Mouse (Mus musculus) B cell, adult 62 days (primary cell): Measurements from ENCODE around the gene Aadacl2. TPM values are rescaled to one million over a fixed set of nuclear protein-coding genes. Genes with fewer than 3 reads are reported as not detected.

ENCODE experiments used
- total RNA-seq: library from RNA; stranded (reverse); gene quantifications from 4 replicates; pipeline ENCODE4 v1.2.4, GENCODE M21; 2023

Gene Aadacl2
- total RNA-seq = not detected in 4 replicates

DNA sequence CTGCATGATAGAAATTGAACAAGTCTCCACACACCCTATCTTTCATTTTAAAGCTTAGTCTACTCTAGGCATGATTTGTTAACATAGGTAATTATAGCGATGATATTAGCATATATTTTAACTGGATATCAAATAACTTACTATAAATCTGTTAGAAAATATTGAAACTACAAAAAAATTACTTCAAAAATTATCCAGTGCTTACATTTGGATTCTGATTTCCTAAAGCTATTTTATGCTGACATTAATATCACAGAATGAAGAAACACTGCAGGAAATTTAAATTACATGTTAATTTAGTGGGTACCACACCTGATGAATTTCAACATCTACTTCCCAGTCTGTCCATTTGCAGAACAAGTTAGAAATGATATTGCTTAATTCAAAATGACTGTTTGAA, at the start of gene Aadacl2:
Aadacl2 (plus strand) TSS at position 301 of the 400 bp plus-strand sequence.

DNA sequence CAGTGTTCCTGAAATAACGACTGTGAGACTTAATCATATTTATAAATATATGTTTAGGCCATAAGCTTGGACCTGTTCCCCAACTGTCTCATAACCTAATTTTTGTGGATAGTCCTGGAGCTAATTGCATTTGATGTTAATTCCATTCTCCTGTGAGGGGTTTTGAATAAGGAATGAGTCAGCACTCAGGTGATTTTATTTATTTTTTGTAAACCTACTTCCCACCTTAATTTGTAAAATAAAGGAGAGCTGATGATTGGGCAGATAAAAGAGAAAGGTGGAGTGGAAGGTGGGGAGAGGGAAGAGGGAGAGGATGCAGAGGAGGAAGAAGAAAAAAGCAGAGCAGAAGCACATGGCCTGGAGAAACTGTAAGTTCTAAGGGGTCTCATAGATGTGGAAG, 18.9 kb downstream of the Aadacl2 start, which contains the start of gene Aadac:
Aadac (plus strand) TSS at position 301 of the 400 bp plus-strand sequence.

Other genes with a start within 250 kb of the Aadacl2 start
- gene Gm8298, start 145.7 kb upstream of the Aadacl2 start, total RNA-seq = not detected in 4 replicates
- not detected in 4 replicates for gene C130079G13Rik, start 81.5 kb upstream of the Aadacl2 start, total RNA-seq
- not detected in 4 replicates for gene Aadac, start 19.0 kb downstream of the Aadacl2 start, total RNA-seq
- gene Sucnr1, start 75.1 kb downstream of the Aadacl2 start, total RNA-seq = not detected in 4 replicates